Mouse (Mus musculus) CD4-positive, CD25-positive, alpha-beta regulatory T cell, adult 4 months (primary cell): ENCODE data around the gene Foxp1. TPM values are rescaled to one million over a fixed set of nuclear protein-coding genes. Genes with fewer than 3 reads are reported as not detected.

Experiments
- ATAC-seq: one replicate; pipeline ENCODE4 v1.8.0; 2017
- polyA plus RNA-seq, 2 experiments: library from polyadenylated mRNA; unstranded; fragments of 100-300 nt; shearing (Covaris generic); gene quantifications; one replicate each; pipeline ENCODE4 v1.2.1; 2017

Gene Foxp1
- polyA plus RNA-seq, 2 experiments from 2014 or later, result 275 to 341 TPM

- ATAC-seq, result peak; percentile 85
Observed at GRCm38 (mm10) chr6:99350566-99350965, 172.0 kb downstream of the Foxp1 start.

GRCm38 (mm10) chr6:99350156-99350555 is 172.4 kb downstream of the Foxp1 start:
- no peak for ATAC-seq

GRCm38 (mm10) chr6:99347836-99348235 is 174.7 kb downstream of the Foxp1 start:
- ATAC-seq, result no peak

GRCm38 (mm10) chr6:99344966-99345365 is 177.6 kb downstream of the Foxp1 start:
- ATAC-seq, result no peak

GRCm38 (mm10) chr6:99344357-99344756 is 178.2 kb downstream of the Foxp1 start:
- ATAC-seq, result no peak

DNA sequence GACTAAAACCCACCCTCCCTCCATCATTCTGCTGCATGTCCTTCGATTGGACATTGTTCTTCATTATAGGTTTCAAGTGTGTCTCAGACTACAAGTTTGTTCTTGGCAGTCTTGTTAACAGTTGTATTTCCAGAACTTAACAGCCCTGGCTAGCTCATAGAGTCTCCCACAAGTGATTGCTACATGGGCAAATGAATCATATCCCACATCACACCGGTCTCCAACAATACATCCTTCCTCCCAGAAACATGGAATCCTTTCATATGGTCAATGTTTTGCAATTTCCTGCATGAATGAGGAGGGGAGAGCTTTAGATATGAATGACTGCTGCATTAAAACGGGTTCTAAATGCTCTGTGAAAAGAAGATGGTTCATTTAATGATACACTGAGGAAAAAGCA is 178.7 kb downstream of the Foxp1 start:
- no peak for ATAC-seq

DNA sequence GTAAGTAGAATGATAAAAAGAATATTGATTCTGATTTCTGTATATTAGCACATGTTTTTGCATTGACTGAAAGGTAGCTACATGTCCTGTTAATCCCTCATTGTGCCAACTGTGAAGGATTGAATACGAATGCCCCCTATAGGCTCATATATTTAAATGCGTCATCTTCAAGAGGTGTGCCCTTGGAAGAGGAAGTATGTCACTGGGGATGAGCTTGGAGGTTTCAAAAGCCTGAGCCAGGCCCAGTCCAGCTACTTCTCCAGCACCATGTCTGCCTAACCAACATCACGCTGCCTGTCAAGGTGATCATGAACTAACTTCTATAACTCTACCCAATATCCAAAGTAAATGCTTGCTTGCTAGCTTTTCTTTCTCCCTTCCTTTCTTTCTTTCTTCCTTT is 180.1 kb downstream of the Foxp1 start:
- no peak for ATAC-seq

DNA sequence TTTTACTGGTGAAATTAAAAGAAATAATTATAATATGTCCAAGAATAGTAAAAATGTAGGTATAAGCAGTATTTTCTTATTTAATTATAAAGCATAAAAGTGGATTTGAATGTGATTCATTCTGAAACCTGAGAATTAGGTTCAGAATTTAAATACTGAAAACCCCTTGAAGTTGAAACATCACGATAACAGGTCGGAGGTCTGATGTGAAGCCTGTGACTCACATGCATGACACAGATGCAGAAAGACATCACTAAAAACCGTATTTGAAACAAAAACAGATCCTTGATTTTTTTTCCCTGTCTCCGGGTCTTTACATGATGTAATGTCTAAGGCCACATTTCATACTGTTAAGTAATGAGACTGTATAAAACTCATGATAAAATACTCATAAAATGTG is 181.6 kb downstream of the Foxp1 start:
- peak; percentile 80 for ATAC-seq

DNA sequence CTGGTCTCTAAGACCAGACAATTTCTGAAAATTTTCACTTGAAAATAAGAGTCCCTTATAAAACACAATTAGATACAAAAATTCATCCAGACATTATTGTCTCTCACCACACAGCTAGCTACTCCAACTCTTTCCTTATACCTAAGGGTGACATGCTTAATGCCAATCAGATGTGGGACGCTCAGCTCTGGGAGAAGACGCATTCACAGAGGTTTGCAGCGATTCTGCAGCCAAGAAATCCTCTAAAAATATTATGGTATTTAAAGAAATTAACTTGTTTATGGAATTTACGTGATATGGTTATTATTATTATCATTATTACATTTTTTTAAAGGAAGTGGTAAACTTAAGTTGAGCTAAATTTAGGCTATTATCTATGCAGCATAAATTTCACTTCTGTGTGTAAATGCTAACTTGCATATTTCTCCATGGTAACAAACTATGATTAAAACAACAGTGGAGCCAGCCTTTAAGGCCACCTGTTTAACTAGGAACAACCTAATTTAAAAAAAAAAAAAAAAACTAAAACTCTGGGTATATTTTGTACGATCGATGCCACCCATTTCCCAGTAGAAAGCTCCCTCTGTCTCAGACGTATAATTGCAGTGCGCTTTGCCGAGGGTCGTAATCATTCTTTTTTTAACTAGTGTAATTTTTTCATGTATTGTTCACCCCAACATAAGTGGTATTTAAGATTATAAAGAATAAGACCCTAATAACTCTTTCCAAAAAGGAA is 182.4 kb downstream of the Foxp1 start:
- ATAC-seq, result peak; percentile 30

DNA sequence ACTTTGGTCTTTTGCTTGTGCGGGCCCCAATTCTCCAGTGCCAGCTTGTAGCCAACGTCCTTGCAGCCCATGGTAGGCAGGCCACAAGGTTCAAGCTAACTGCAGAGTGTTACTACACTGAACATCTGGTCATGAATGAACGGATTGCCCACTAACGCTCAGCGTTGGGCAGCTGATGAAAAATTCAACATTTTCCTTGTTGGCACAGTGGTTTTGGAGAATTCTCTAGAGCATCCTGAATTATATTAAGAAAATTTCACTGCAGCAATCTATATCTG is 183.2 kb downstream of the Foxp1 start:
- no peak for ATAC-seq

DNA sequence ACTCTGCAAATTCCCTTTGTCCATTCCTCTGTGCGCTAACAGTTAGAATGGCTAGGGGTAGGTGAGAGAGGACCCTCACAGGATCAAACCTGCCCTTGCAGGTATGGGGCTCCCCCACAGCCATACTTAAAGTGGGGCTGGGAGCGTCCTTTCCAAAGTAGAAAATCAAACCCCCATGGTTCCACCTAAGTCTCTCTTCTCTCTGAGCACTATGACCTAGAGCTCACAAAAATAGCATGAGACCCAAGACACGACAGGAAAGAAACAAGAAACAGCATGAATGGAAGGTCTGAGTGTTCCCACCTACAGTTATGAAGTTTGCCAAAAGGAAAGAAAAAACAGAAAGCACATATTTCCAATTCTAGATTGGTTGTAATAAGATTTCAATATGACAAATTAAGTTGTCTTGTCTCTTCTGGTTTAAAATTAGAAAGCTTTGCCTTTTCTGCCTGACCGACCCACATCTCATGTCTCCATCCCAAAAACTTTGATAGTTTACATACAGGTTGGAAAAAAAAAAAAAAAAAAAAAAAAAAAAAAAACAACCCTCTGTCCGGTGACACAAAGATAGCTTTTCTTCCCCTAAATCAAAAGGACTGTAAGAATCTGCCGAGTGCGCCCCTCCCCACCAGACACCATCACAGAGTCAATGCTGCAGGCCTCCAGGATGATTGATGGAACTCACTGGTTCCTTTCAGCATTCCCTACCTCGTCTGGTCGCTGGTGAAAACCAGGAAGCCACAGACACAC is 183.8 kb downstream of the Foxp1 start:
- no peak for ATAC-seq

DNA sequence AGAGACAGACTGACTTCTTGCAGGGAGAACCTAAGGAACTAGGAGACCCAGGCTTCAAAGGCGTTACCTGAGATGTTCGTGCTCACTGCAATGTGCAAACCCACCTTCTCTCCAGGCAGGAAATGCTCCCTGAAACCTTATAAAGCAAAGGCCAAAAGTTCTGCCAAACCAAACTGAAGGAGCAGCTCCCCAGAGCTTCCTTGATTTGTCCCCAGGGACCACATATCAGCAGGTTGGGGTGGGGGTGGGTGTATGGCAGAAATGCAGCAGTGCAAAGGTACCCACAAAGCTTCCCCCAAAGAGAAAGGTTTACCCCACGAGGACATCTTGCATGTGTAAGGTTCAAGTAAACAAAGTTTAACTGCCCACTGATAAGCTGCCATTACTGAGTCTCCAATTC is 184.3 kb downstream of the Foxp1 start:
- ATAC-seq, result no peak

DNA sequence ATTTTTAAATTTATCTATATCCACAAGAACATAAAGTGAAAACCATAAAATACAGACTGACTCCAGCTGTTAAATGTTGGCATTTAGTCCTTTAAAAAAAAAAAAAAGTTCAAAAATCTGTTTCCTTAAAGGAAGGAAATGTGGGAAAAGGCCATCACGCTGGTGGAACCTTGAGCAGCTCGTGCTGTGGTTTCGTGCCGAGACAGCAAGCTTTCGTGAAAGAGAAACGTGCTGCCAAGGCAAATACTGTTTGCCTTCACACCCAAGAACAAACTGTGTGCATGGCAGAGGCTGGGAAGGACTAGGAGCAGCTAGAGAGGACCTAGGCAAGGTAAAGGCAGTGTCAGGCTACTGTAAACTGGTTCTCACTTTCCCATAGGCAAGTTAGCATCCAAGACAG is 184.9 kb downstream of the Foxp1 start:
- no peak for ATAC-seq

DNA sequence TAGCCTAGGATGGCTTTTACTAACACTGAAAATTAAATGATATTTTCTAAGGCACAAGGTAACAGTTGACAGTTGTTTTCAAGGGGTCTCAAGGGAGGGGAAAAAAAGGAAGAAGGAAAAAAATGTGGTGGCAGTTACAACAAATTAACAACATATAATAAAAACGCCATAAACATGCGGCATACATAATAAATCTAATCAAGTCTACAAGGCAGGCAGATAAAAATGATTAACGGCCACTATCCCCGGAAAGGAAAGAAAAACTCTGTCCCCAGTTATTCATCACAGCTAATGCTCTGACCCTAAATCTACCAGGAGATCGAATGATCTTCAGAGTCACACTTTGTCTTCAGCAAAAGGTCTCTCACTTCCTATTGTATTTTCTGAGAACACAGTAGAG is 186.3 kb downstream of the Foxp1 start:
- ATAC-seq, result no peak

GRCm38 (mm10) chr6:99335174-99335830 is 187.2 kb downstream of the Foxp1 start:
- no peak for ATAC-seq

- ATAC-seq, result no peak
Observed at GRCm38 (mm10) chr6:99334255-99334654, 188.3 kb downstream of the Foxp1 start.

DNA sequence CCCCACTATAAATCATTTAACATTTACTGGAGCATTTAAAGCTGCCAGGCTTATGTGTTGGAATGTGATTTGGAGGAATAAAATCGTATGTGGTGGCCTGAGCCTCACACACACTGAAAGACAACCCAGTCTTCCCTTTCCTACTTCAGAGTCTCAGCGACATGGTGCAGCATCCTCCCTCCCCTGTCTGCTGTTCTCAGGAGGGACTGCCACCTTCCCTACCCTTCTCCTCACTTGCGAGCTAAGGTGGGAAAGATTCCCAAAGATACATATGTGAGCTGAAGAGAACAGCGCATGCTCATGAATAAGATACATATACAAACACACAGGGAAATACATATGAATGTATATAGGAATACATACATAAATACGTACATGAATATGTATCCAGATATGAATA is 189.4 kb downstream of the Foxp1 start:
- ATAC-seq, result no peak

DNA sequence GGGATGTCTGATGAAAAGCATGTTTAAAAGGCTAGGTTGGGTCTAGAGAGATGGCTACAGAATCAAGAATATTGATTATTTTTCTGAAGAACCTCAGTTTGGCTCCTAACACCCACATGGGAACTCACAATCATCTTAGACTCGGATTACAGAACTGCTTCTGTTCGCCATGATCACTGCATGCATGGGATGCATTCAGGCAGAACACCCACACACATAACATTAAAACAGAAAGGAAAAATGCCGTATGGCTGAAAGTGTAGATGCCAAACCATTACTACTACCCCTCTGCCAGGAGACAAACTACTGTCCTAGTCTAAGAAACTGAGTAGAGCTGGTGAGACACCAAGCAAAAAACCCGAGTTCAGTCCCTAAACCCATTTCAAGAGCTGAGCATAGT is 192.4 kb downstream of the Foxp1 start:
- ATAC-seq, result no peak

DNA sequence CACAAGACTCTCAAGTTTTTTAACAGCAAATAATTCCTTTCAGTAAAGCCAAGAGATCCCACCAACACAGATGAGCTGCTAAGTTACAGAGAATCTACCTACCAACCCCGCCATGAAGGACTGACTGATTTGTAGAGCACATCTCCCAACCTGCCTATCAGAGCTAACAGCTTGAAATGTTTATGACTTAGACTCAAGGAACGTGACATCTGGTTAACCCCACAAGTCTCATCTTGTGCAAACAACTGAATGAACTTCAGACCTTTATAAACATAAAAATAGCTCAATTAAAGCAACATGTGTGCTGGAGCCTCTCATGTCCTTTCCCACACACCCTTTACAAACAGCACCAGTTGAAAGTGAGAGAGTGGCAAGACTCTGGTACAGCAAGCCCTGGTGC is 193.9 kb downstream of the Foxp1 start:
- ATAC-seq, result peak; percentile 71

GRCm38 (mm10) chr6:99328146-99328545 is 194.4 kb downstream of the Foxp1 start:
- peak; percentile 34 for ATAC-seq

GRCm38 (mm10) chr6:99327721-99328120 is 194.8 kb downstream of the Foxp1 start:
- no peak for ATAC-seq

DNA sequence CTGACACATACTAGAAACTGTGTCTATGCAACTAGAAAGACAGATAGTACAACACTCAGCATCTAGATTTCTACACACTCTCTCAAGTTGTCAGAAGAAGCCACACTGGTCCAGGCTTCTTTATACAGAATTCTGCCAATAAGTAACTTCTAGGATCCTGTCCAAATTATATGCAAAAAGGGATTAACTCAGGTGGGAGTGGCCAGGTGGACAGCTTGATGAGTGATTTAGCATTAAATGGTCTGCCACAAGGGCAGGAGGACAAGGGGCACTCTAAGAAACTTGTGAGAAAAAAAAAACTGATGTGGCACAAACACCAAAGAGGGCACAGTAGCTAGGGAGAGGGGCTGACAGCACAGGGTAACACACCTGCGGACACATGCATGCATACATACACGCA is 196.6 kb downstream of the Foxp1 start:
- no peak for ATAC-seq

DNA sequence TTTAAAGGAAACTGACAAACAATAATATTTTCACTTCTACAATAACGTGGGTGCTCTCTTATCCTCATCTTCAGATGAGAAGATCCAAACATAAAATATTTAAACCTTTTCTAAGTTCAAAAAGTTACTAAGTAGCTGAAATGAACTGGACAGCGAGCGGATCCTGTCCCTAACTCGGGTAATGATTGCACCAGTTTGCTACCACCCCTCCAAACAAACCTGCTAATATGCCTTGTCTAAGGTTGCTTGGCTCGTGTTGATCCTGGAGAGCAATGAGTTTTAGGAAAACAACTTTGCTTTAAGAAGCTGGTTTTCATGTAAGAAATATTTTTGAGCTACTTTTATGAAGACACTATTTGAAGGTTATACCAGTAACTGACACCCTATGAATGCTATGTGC is 197.1 kb downstream of the Foxp1 start:
- no peak for ATAC-seq
